Comparison of ENCODE assay signal across 9 mouse cellular contexts in the genomic region with DNA sequence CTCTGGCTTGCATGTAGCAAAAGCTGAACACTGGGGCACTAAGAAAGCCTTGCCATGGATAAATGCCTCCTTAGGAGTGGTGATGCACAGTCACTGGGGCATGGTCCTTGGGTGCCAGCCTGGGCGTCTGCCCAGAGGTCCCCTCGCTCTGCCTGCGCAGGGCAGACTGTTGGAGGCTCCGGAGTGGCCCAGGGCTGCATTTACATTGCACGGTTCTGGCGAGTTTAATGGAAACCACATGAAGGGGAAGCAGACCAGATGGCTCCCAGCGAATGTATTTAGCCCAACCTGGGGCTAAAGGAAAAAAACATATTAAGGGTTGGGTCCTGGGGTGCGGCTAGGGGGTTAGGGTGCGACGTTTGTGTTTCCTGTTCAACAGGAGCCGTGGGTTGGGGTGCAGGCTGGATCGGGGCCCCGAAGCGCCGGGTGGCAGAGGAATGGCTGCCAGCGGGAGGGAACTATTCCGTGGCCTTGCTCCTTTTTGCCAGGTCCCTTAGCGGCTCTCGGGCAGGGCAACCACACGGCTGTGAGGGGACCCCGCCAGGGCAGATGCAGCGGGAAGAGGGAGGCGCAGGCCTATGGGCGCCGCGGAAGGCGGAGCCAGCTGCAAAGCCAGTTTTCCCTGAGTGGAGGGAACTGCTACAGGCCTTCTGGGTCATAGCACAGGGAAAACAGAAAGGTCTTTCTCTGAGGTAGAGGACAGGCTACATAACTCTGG. TPM values are rescaled to one million over a fixed set of nuclear protein-coding genes. Genes with fewer than 3 reads are reported as not detected.
DNase-seq lines count a peak whose midpoint lies in the region; ATAC-seq and TF ChIP-seq lines count a peak whose summit lies in the region.
"Had no signal": no experiment of that assay in that cellular context is flagged by ENCODE, and none has a peak within 500 bp of the region (broad histone marks: within the 10 kb centered on the region; RNA-seq: fewer than 3 reads in every experiment).

No protein-coding gene starts in this region.

- H3K36me3 ChIP-seq in hindbrain, embryonic 14.5 days (replicated peaks; ENCODE audit: control insufficient read depth, insufficient read depth), result no peaks in the 10 kb centered on the region
- H3K36me3 ChIP-seq in liver, embryonic 14.5 days (replicated peaks; ENCODE audit: control insufficient read depth, insufficient read depth, low read depth), result no peaks in the 10 kb centered on the region

- peak overlapping the region; percentile 69 for H3K4me3 ChIP-seq in gastrocnemius, adult 2 months
- peak overlapping the region; percentile 36 for H3K4me3 ChIP-seq in hindbrain, embryonic 14.5 days (replicated peaks; ENCODE audit: low read length)
- peak overlapping the region; percentile 3 to 46 for H3K4me3 ChIP-seq in liver, embryonic 14.5 days (ENCODE audit: insufficient read depth in 1 of 2, low read depth in 2 of 2, low read length in 2 of 2)

- TF ChIP-seq EP300 in liver, embryonic 14.5 days (IDR thresholded peaks at IDR 0.05; ENCODE audit: low read depth), result no peak

- peaks cover 22% of the 10 kb centered on the region for H3K4me1 ChIP-seq in hindbrain, embryonic 14.5 days (replicated peaks; ENCODE audit: control insufficient read depth, insufficient read depth, low read length)
- 0 out of 4 replicates have a peak, but pooled peaks cover 0 to 2% of the 10 kb centered on the region in 2 experiments for H3K4me1 ChIP-seq in liver, embryonic 14.5 days (replicated peaks; ENCODE audit: control insufficient read depth in 2 of 2, insufficient read depth in 2 of 2, low read length in 1 of 2)

- H3K9me3 ChIP-seq in hindbrain, embryonic 14.5 days (ENCODE audit: control insufficient read depth, low read length), result no peaks in the 10 kb centered on the region
- H3K9me3 ChIP-seq in liver, embryonic 14.5 days (ENCODE audit: control insufficient read depth, low read length), result no peaks in the 10 kb centered on the region

- H3K4me2 ChIP-seq in hindbrain, embryonic 14.5 days (replicated peaks), result peak overlapping the region; percentile 67
- peak overlapping the region; percentile 62 for H3K4me2 ChIP-seq in liver, embryonic 14.5 days (ENCODE audit: low read depth)

- intact Hi-C loops in gastrocnemius, adult 2 months (cut with DNase I), result loop anchor here (5.0 kb wide), 1 partner anchor 182 kb away; a partner anchor contains a TSS
- intact Hi-C loops in left cerebral cortex, postnatal 25 days (cut with DNase I), result no loop called here

- ATAC-seq in hindbrain, embryonic 14.5 days (ENCODE audit: low FRiP score), result peak; percentile 68
- no peak for ATAC-seq in liver, embryonic 14.5 days (ENCODE audit: insufficient read depth)

- peak; percentile 20 for DNase-seq in right cerebral cortex, postnatal 25 days
- no peak for DNase-seq in right cerebral cortex, postnatal 36 days (ENCODE audit: low spot score in 2 of 2)
- peak; percentile 59 for DNase-seq in cerebellum, adult 8-10 months
- DNase-seq in gastrocnemius, adult 2 months, result peak; percentile 58
- peak; percentile 55 for DNase-seq in hindbrain, embryonic 14.5 days (ENCODE audit: low spot score)
- DNase-seq in liver, embryonic 14.5 days (ENCODE audit: low read depth in 3 of 3, low spot score in 3 of 3), result no peak
- peak; percentile 68 for DNase-seq in neural tube, embryonic 10.5 days (ENCODE audit: extremely low spot score, low spot score)
- no peak for DNase-seq in left cerebral cortex, postnatal 25 days (ENCODE audit: low spot score in 2 of 2)

- peak overlapping the region; percentile 66 for H3K9ac ChIP-seq in hindbrain, embryonic 14.5 days
- H3K9ac ChIP-seq in liver, embryonic 14.5 days (replicated peaks), result no peak overlapping the region

- no peak for TF ChIP-seq CTCF in gastrocnemius, adult 2 months (IDR thresholded peaks at IDR 0.05)
- no peak for TF ChIP-seq CTCF in liver, embryonic 14.5 days (IDR thresholded peaks at IDR 0.05; ENCODE audit: low read depth)

- H3K27me3 ChIP-seq in hindbrain, embryonic 14.5 days (ENCODE audit: control insufficient read depth, insufficient read depth, low read length), result no peaks in the 10 kb centered on the region
- H3K27me3 ChIP-seq in liver, embryonic 14.5 days (ENCODE audit: control insufficient read depth, insufficient read depth, low read length), result no peaks in the 10 kb centered on the region

- peak overlapping the region; percentile 70 for H3K27ac ChIP-seq in gastrocnemius, adult 2 months
- peak overlapping the region; percentile 63 for H3K27ac ChIP-seq in hindbrain, embryonic 14.5 days
- H3K27ac ChIP-seq in liver, embryonic 14.5 days, result no peak overlapping the region

- 3% methylated on average over 27 of the region's 27 CpGs for WGBS in hindbrain, embryonic 14.5 days
- 4% methylated on average over 27 of the region's 27 CpGs for WGBS in liver, embryonic 14.5 days (ENCODE audit: insufficient replicate concordance)

RNA-seq across cellular contexts. Expression of a gene that starts 38.6 kb away (rescaled TPM):
- total RNA-seq in gastrocnemius, adult 2 months (2021), result not detected
- polyA plus RNA-seq in hindbrain, embryonic 14.5 days (2014; fragmentation: Nextera tagmentation; extraction: Ambion mirVana), result not detected in 2 replicates
- polyA plus RNA-seq in liver, embryonic 14.5 days (2012; rRNA removed), result not detected in 2 replicates
- polyA plus RNA-seq in liver, embryonic 14.5 days (2014; fragmentation: Nextera tagmentation; extraction: Ambion mirVana), result not detected in 2 replicates
- not detected for total RNA-seq in left cerebral cortex, postnatal 25 days (2021)
- total RNA-seq: adrenal gland, postnatal 4 days had no signal

Comparison
In these comparisons a context has a peak if more than half of its experiments do, and no peak if none do; other contexts are left out.
1. DNase-seq: peak in right cerebral cortex, postnatal 25 days (single experiment), cerebellum, adult 8-10 months (single experiment), gastrocnemius, adult 2 months (single experiment), hindbrain, embryonic 14.5 days (single experiment) and neural tube, embryonic 10.5 days (single experiment); none in right cerebral cortex, postnatal 36 days (0 of 2), liver, embryonic 14.5 days (0 of 3) and left cerebral cortex, postnatal 25 days (0 of 2).
2. Peak in every context shown above with its lines, with median percentiles within 50 percentile points of each other: H3K4me3 ChIP-seq.